Mouse (Mus musculus): ENCODE results near the gene Fbln5. TPM values are rescaled to one million over a fixed set of nuclear protein-coding genes. Genes with fewer than 3 reads are reported as not detected.

Fbln5 gene
- total RNA-seq (2021): 10 to 100 TPM; 34.2 to 39.6 TPM
- long read RNA-seq, experiment 1, full-length matches to known transcripts: 39 of 45 reads
- long read RNA-seq, experiment 1, partial matches to known transcripts: 0 of 45 reads
- long read RNA-seq, experiment 1, other reads (novel, unspliced or antisense): 6 of 45 reads
- long read RNA-seq, experiment 2, full-length matches to known transcripts: 51 of 54 reads
- long read RNA-seq, experiment 2, partial matches to known transcripts: 2 of 54 reads
- long read RNA-seq, experiment 2, other reads (novel, unspliced or antisense): 1 of 54 reads

DNA sequence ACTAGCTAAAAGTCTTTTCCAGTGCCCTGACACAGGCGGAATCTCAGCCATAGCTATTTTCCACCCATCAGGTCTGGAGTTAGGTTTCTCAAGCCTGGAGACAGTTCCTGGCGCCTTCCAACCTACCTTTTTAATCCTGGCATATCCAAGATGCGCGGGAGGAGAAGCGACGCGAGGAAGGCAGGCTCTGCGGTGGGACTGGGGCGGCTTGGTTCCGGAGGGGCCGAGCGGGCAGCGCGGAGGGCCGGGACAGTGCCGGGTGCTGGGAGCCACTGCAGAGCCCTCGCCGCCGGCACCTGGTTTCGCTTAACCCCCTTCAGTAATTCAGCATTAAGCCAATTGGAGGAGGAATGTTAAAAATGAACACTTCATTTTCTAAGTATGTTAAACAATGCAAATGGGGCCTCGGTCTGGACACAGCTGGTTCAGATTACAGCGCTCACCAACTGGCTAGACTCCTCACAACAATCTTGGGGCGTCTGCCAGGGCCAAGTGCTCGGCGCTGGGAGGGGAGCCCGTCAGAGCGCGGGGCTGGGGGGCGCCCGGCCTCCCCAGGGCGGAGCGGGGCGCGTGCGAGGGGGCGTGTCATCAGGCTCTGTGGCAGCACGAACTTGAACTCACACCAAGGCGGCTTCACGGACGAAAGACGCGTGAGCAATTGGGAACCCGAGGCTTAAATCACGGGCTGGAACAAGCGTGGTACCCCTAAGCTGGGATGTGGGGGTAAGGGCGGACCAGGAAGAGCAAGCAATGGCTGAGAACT lies at the start of gene Fbln5:
TSS of gene Fbln5 (minus strand) at position 448 of the 763 bp plus-strand sequence.
- intact Hi-C loops (cut with DNase I; ENCODE audit: low total_unique reads): no loop called here
- peak; percentile 75 for DNase-seq

DNA sequence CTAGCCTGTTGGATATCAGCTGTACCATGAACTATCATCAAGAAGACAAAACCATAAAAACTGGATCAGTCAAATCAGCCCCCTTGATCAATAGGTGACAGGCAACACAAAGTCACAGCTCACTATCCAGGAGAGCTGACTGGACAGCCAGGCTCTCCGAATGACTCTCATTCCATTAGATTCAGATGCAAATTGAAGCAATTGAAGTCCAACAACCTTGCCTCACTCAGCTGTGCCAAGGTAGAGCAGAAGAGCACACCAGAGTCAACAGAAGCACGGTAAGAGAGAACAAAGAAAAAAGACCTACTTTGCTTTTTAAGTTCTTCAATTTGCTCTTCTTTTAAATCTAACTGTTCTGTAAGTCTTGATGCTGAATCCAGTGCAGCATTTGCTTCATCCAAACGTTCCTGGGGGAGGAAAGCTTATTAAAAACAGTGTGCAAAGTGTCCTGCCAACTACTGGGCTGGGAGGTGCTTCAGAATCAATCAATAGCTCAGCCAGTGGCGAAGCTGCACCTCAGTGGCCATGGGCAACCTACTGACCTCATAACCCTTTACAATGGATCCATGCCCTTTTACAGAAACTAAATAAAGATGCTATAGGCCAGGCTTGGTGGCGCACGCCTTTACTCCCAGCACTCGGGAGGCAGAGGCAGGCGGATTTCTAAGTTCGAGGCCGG lies 43.6 kb upstream of the Fbln5 start:
- intact Hi-C loops (cut with DNase I; ENCODE audit: low total_unique reads): no loop called here
- no peak for DNase-seq

DNA sequence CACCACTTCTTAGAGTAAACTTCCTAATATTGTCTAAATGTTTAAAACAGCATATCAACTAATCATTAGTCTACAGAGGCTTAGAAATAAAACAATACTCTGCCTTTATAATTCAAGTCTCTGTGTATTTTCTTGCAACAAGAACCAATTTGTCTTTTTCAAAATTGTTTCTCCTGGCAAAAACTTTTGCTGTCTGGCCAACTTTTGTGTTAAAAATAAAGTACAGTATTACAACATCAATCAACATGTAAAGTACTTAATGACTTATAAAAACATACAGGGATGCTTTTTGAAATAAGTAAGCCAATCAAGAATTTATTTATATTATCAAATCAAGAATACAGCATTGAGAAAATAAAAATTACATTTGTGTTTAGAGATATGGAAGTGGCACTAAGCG lies 41.4 kb upstream of the Fbln5 start:
- no peak for DNase-seq
- intact Hi-C loops (cut with DNase I; ENCODE audit: low total_unique reads): no loop called here

DNA sequence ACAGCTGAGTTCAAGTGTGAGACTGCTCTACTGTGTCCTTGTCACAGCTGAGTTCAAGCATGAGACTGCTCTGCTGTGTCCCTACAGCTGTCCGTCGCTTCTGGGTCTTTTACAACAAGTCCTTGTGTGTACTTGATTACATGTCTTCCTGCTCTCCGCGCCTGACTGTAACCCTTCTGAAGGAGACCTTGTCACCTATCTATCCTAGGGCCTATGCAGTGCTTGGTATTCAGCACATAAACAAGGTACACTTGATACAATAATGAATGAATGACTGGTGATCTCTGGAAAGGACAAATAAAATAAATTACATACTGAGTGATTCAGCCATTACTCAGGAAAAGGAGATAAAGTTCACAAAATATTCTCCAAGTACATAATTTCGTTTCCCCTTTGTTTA lies 39.2 kb upstream of the Fbln5 start:
- intact Hi-C loops (cut with DNase I; ENCODE audit: low total_unique reads): no loop called here
- no peak for DNase-seq

DNA sequence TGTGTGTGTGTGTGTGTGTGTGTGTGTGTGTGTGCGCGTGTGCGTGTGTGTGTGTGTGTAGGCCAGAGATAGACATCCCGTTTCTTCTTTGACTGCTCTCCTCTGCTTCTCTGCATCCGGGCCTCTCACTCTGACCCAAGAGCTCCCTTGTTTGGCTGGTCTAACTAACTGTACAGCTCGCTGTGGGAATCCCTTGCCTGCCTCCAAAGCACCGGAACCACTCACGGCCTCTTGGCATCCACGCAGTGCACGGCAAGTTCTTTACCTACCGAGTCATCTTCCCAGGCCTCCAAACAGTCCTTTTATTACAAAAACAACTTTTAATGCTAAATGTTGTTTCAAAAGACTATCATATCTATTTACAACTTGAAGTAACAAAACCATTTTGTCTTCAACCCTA lies 35.5 kb upstream of the Fbln5 start:
- no peak for DNase-seq
- intact Hi-C loops (cut with DNase I; ENCODE audit: low total_unique reads): no loop called here

DNA sequence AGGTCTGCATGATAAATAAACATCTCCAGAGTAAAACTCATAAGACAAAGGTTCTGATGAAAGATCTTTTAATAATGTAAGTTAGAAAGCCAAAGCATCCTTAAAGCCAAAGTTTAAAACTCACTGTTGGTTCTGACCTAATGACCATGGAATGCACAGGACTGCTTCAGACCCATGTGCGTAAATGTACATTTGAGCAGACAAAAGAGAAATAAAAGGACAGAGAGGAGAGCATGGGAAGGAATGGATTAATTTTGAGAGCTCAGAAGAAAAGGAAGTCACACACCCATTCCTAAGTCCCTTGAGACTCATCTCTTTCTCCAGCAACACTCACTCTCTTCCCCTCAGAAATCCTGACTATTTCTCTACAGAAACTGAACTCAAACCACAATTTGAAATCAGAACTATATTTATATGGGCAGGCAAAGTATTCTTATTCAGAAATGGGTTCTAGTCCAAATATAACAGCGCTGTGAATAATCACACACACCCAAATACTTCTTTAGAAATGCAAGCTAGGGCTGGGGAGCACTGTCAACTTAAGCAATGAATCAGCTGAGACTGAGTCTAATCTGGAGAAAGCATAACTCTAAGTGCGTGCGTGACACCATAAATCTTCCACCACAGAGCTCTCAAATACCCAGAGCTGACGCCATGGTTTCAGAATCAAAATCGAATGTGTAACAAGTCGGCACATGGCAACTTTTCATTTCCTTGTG lies 33.1 kb upstream of the Fbln5 start:
- DNase-seq: no peak
- intact Hi-C loops (cut with DNase I; ENCODE audit: low total_unique reads): no loop called here

DNA sequence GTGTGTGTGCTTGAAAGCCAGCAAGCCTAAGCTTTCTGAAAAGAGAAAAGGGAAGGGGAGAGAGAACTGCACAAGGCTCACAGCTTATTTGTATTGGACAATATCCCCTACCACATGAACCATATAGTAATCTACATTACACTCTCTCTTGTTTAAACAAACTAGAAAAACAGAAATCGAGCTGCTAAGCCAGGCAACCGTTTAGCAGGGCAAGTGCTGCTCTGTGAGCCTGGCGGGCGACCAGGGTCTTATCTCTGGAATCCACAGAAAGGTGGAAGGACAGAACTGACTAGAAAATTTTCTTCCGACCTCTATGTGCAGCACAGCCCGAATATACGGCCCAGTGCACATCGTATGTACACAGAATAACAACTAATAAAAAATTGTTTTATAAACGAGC lies 32.5 kb upstream of the Fbln5 start:
- DNase-seq: no peak

DNA sequence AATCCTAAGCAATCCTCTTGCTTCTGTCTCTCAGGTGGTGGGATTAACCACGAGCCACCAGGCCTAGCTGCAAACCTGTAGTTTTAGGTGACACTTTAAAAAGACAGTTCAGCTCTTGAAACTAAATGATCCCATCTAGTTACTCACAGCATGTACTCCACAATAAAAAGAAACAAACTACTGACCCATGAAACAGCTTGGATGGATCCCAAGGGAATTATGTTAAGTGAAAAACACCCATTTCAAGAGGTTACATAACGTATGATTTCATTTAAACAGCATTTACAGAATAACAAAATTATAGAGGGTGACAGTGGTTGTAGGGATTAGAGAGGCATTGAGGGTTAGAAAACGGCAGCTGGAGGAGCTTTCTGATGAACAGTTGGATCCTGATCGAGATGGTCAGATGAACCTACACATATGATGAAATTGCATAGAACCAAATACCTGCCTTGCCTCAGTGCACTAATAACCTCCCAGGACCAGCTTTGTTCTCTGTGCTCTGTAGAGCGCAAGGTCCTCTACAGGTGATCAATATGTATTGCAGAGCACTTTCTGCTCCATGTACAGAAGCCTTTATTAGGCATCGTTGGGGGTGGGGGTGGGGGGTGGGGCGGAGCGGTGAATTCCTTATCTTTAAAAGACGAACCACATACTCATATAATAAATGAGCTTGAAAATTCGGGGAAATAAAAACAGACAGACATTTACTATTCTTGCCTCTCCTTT lies 17.9 kb upstream of the Fbln5 start:
- no peak for DNase-seq
- intact Hi-C loops (cut with DNase I; ENCODE audit: low total_unique reads): no loop called here

More for the DNA sequence above, 32.5 kb upstream of the Fbln5 start:
- intact Hi-C loops (cut with DNase I; ENCODE audit: low total_unique reads): no loop called here

DNA sequence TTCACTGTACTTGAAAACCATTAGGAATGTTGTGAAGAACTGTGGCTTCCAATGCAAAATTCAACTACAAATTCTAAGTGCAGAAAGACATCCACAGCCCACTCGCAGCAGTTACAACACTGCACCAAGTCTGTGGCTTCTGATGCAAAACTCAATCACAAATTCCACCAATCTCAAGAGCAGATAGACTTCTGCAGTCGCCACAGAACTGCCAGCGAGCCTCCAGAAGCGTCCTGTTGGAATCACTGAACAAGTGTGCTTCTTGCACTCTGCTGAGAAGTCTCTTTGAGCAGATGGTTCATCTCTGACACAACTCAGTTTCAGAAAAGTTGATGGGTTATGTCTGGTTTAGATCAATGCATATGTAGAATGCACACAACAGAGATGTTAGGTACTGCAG lies 15.9 kb upstream of the Fbln5 start:
- intact Hi-C loops (cut with DNase I; ENCODE audit: low total_unique reads): no loop called here
- DNase-seq: no peak

DNA sequence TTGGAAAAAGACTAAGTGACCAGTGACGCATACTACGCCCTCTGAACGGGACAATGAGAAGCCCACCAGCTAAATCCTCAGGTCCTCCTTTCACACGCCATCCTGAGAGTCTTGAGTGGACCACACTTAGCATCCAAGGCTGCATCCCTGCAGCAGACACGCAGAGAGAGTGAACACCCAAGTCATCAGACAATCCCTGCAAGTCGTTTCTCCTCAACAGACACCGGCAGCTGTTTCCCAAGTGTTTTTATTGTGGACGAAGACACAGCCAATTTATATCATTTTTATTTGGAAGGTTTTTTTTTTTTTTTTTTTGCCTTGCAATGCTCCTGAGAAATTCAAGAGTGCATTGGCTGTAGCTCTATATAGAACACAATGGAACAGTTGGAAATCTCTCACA lies 14.9 kb upstream of the Fbln5 start:
- intact Hi-C loops (cut with DNase I; ENCODE audit: low total_unique reads): no loop called here
- no peak for DNase-seq

DNA sequence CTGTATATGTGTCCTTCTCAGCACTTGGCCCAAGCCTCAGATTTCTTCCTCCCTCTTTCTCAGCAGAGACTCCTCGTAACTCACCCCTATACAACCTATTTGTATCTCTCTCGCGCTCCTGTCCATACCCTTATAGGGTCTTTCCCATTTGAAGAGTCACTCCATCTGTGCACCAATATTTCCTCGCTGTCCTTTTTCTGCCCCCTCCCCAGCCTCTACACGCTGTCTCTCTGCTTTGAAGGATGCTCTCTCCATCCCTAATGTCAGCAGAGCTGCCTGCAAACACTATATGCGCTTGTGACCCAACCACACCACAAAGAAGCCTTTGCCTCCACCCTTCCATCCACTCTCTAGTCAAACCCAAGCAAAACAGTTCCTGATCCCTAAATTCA lies 14.3 kb upstream of the Fbln5 start:
- intact Hi-C loops (cut with DNase I; ENCODE audit: low total_unique reads): no loop called here
- no peak for DNase-seq

DNA sequence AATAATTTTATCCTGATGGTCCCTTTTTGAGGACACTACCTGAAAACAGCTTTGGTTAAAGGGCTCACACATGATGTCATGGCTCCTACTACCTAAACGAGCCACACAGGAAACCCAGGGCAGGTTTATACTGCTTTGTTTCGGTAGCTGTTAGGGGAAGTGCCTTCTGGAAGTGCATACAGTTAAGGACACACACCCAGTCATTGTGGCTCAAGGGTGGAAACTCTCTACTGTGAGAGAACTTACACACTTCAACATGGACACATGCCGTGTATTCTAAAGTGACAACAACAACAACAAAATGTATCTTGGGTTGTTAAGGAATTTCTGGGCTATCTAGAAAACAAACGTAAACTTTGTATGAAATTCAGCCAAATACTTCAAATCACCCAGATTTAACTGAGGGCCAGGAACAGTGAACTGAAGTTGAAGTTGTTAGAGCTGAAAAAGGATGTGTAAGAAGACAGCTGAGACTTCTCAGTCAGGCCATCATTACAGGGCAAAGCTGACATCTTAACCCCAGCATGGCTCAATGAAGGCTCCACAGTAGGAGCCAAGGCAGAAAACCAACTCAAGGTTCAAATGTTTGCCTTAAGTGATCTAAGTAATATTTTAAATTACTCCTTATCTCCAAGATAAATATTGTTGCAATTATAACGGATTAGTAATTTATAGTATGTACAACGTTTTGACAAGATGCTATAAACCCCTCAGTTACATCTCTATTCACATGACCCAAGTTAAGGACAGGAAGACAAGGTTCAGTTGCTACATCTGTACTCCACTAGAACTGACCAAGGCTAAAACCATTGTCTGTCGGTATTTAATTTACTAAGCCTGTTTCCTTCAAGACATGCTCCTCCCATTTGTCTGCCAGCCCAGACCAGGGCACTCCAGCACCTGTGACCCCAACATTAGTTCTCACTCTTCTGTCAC lies 13.6 kb upstream of the Fbln5 start:
- intact Hi-C loops (cut with DNase I; ENCODE audit: low total_unique reads): no loop called here
- DNase-seq: no peak

DNA sequence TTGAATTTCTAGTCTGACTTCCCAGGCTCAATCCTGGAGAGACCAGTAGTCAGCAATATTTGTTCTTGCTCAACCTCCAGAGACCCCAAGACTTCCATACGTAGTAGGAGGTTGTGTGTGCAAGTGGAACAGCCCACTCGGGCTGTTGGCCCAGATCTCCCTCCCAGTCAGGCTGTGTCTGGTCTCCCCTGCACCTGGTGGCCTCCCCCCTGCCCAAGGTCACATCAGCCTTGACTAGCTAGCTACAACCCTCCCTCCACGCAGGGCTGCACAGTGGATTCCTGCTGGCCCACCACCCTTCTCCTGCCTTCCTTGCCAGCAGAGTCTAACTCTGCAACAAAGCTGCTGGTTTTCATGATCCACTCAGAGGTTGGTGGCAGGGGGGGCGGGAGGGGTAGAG lies 12.4 kb upstream of the Fbln5 start:
- DNase-seq: peak; percentile 12
- intact Hi-C loops (cut with DNase I; ENCODE audit: low total_unique reads): no loop called here

DNA sequence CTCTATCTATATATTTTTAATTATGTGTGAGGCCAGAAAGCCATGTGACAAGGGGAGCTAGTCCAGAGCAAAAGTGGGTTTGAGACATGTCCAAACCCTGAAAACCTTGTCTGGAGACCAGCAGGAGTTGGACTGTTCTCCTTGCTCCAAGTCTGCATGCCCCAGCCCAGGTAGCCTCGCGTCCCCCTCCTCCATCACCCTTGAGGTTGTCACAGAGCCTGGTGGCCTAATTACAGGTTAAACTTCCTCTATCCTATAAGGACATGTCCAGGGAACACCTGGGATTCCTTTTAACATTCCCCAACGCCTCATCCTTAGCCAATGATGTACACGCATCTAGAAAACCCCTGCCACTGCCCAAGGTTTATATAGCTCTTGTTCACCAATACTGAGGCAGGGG lies 4.3 kb upstream of the Fbln5 start:
- no peak for DNase-seq
- intact Hi-C loops (cut with DNase I; ENCODE audit: low total_unique reads): no loop called here

DNA sequence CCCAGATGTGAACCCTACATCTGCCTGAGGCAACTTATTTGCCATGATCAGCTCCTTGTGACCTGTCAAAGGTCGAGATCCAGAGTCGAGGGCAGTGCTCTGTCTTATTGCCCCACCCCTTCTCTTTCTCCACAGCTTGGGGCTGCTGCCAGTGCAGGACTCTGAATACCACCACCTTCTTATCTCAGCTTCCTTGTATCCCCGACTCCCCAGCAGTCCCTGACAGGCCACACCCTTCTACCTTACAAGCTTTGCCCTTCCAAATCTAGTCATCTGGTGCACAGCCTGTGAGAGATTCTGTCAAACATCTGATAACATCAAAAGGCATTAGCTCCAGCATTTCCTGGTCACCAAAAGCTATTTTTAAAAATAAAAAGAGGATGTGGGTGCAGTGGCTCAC lies 2.7 kb upstream of the Fbln5 start:
- no peak for DNase-seq
- intact Hi-C loops (cut with DNase I; ENCODE audit: low total_unique reads): no loop called here

DNA sequence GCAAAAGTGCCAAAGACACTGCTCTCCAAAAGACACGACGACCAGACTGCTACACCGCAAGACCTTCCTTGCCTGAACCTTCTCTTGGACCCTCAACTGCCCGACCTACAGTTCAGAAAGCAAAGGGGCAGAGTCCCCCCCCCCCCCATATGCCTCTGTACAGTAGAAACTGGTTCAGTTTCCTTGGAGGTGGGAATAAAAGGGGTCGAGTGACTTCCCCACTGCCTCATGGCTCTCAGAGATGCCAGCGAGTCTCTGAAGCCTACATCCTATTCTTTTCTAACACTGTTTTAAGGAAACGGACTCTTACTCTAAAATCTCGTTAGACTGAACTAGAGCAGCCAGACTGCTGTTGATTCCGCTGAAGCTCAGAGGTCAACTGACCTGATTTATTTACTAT lies 715 bp upstream of the Fbln5 start:
- intact Hi-C loops (cut with DNase I; ENCODE audit: low total_unique reads): no loop called here
- DNase-seq: no peak

DNA sequence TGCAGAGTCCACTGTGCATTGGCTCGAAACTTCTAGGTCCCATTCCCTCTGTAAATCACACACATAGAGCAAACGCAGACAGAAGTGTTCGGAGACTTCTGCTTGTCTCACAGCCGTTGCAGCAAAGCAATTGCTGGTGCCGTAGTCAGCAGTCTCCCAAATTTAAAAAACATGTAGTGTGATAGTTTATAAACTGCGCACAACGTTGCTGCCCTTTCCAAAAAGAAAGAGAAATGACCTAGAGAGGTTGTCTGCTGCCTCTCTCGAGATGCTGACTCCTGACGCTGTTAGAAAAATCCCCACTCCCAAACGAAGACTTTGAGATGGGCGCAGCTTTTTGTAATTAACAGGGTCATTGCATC lies 628 bp downstream of the Fbln5 start:
- no peak for DNase-seq
- intact Hi-C loops (cut with DNase I; ENCODE audit: low total_unique reads): no loop called here

DNA sequence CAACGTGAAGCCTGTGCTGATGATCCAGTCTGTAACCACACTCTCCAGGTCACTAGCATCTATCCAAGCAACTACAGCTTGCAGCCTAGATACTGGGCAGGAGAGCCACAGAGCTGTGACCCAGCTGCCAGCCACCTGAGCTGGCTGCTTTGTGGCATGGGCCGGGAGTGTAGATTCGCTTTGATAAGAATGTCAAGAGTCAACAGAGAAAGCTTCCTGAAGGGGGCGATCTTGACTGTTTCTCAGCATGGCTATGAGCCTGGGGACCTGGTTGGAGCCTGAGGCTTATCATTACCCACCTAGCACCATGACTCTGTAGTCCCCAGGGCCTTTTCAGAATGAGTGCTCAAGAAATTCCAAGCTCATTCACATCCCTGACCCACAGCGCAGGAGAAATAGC lies 2.0 kb downstream of the Fbln5 start:
- intact Hi-C loops (cut with DNase I; ENCODE audit: low total_unique reads): no loop called here
- DNase-seq: no peak

DNA sequence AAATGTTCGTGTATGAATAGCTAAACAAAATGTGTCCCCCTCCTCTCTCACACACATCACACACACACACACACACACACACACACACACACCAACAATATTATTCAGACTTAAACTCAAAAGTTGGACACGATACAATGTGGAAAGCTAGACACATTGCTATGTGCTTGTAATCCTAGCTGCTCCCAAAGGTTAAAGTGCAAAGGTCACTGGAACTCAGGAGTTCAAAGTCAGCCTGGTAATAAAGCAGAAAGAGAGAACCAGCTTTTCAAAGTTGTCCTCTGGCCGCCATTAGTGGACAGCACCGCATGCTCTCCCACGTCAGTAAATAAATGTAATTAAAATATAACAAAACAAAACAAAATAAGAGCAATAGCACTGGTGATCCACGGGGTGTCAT lies 3.1 kb downstream of the Fbln5 start:
- no peak for DNase-seq
- intact Hi-C loops (cut with DNase I; ENCODE audit: low total_unique reads): no loop called here

Data from gastrocnemius, postnatal 14 days (tissue).